Mouse (Mus musculus) heart, embryonic 15.5 days (tissue): ENCODE data around the gene Mier1. TPM values are rescaled to one million over a fixed set of nuclear protein-coding genes. Genes with fewer than 3 reads are reported as not detected.

ENCODE experiments used
- ATAC-seq: fragments of 200-750 bp; cut with Nextera tagmentation; replicated peaks from 2 replicates; pipeline ENCODE4 v1.8.0; 2017; ENCODE audit warnings: low read depth, moderate TSS enrichment; ENCODE audit not compliant: insufficient number of reproducible peaks, insufficient read depth, low FRiP score
- H3K27ac ChIP-seq: fragments of 300-500 bp; sonication (generic); 2 replicates; pipeline ENCODE4 v1.5.1; 2015; ENCODE audit warnings: mild to moderate bottlenecking, inconsistent platforms
- H3K27me3 ChIP-seq: fragments of 300-500 bp; sonication (generic); 2 replicates; pipeline ENCODE4 v1.6.1; 2015; ENCODE audit warnings: inconsistent platforms
- H3K36me3 ChIP-seq: fragments of 300-500 bp; sonication (generic); 2 replicates; pipeline ENCODE4 v1.6.1; 2015; ENCODE audit warnings: mild to moderate bottlenecking, inconsistent platforms
- H3K4me1 ChIP-seq: fragments of 300-500 bp; sonication (generic); replicated peaks from 2 replicates; pipeline ENCODE4 v1.6.1; 2015; ENCODE audit warnings: inconsistent platforms
- H3K4me2 ChIP-seq: fragments of 300-500 bp; sonication (generic); 2 replicates; pipeline ENCODE4 v1.6.1; 2015; ENCODE audit warnings: inconsistent platforms, mild to moderate bottlenecking, moderate library complexity
- H3K4me3 ChIP-seq: fragments of 300-500 bp; sonication (generic); 2 replicates; pipeline ENCODE4 v1.5.1; 2015; ENCODE audit warnings: mild to moderate bottlenecking, inconsistent platforms
- H3K9ac ChIP-seq: fragments of 300-500 bp; sonication (generic); 2 replicates; pipeline ENCODE4 v1.6.1; 2015; ENCODE audit warnings: mild to moderate bottlenecking, inconsistent platforms
- H3K9me3 ChIP-seq: fragments of 300-500 bp; sonication (generic); replicated peaks from 2 replicates; pipeline ENCODE4 v1.6.1; 2016; ENCODE audit warnings: inconsistent platforms
- WGBS: fragments of 180-500 bp; shearing (Covaris S2); methylation state at CpG from one replicate; pipeline ENCODE4 v1.1.7; 2015; ENCODE audit warnings: mixed read lengths; 5-methylcytosine and 5-hydroxymethylcytosine counted together
- polyA plus RNA-seq: library from polyadenylated mRNA; unstranded; fragments of >200 nt; fragmentation: Nextera tagmentation; extraction: Ambion mirVana; gene quantifications from 2 replicates; pipeline ENCODE4 v1.2.1, GENCODE M21; 2015

Mier1 gene
- polyA plus RNA-seq, 1 experiment from 2014 or later: 29.2 TPM

DNA sequence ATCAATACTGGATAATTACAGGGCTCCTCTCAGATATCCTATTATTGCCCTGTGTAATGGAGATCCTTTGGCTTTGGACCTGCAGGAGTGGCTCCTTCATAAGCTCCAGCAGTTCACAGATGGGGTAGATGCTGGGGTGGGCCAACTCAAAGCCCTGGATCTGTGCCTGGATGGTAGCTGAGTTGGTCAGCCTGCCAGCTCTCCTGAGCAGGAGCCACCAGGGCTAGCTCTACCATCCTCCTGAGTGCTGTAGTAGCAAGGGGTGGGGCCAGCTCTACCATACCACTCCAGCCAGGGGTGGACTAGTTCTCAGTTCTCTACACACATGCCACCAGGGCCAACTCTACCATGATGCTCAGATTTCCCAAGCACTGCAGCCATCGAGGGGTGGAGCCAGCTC, 85.9 kb downstream of the Mier1 start:
- Histone ChIP-seq H3K27me3 (no peaks in the 10 kb centered on the region), H3K9ac (no peak overlapping the region), H3K9me3 (no peaks in the 10 kb centered on the region), H3K4me1 (0 out of 2 replicates have a peak, but pooled peaks cover 2% of the 10 kb centered on the region), H3K4me3 (no peak overlapping the region), H3K36me3 (peaks cover 17% of the 10 kb centered on the region), H3K4me2 (no peak overlapping the region), H3K27ac (no peak overlapping the region)
- WGBS: 84% methylated on average over 1 of the region's 1 CpGs
- no peak for ATAC-seq

DNA sequence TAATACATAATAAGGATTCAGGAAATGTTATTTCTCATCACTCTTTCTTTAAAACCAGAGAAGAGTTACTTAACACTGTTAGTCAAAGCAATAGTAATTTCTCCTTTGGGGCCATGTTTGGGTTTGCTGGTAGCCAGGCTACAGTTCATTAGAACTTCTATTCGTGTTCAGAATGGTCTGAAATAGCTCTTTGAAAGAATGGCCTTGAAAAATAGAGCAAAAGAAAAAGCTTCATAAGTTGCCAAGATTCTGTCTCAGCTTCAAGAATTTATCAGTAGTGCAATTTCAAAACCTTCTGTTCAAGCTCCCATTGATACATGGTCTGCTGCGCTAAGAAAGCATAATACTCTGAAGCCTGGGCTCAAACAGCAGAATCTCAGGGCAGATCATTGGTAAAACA, 89.5 kb downstream of the Mier1 start:
- H3K4me1 ChIP-seq: 0 out of 2 replicates have a peak, but pooled peaks cover 2% of the 10 kb centered on the region
- no peak overlapping the region for H3K4me2 ChIP-seq
- no peak overlapping the region for H3K9ac ChIP-seq
- no peaks in the 10 kb centered on the region for H3K27me3 ChIP-seq
- no peak for ATAC-seq
- H3K36me3 ChIP-seq: peaks cover 26% of the 10 kb centered on the region
- 73% methylated on average over 2 of the region's 2 CpGs for WGBS
- H3K9me3 ChIP-seq: no peaks in the 10 kb centered on the region
- no peak overlapping the region for H3K27ac ChIP-seq
- H3K4me3 ChIP-seq: no peak overlapping the region

DNA sequence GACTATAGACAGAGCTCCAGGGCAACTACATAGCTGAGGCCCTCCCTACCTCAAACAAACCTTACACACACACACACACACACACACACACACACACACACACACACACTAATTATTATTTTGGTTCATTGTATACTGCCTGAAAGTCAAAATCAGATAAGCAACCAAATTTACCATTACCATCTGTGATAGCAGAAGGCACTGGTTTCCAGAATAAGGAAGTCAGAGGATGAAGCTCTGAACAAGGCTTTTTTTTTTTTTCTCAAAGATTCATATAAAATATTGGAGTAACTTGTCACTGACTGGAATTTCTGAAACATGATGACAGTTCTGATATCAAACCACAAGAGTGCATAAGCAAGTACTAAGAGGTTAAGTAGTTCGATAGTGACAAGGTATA, 94.4 kb downstream of the Mier1 start:
- Histone ChIP-seq H3K27me3 (no peaks in the 10 kb centered on the region), H3K27ac (no peak overlapping the region), H3K4me2 (no peak overlapping the region), H3K9me3 (no peaks in the 10 kb centered on the region), H3K9ac (no peak overlapping the region), H3K4me1 (no peaks in the 10 kb centered on the region; the same call in 1 of the 2 replicates), H3K4me3 (no peak overlapping the region), H3K36me3 (peaks cover 28% of the 10 kb centered on the region)
- 86% methylated on average over 1 of the region's 1 CpGs for WGBS
- ATAC-seq: no peak

DNA sequence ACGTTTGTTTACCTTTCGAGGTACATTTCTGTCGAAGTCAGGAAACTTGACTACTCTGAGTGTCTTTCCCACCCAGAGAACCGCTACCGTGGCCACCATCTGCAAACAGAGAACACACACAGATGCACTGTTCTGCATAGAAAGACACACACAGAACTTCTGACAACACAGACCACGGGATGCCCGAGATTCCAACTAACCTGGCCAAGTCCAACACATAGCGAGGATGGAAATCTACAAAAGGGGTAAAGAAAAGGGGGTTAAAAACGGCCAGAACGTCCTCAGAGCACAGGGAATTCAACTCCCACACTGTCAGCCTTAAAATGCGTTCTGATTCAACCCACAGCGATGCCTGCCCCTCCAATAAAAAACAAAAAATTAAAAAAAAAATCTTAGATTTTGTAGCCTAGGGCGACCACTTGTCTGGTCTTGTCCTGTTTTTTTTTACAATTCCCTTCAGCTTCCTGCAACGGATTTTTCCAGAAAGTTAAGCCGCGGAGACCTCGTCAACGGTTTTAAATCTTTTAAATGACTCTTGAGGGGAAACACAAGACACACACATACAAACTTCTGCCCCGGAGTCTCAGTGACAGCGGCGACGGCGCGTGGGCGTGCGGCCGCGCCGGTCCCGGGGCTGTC, 99.8 kb downstream of the Mier1 start:
- peaks cover 4% of the 10 kb centered on the region; the same call in 1 of the 2 replicates for H3K4me1 ChIP-seq
- ATAC-seq: no peak

DNA sequence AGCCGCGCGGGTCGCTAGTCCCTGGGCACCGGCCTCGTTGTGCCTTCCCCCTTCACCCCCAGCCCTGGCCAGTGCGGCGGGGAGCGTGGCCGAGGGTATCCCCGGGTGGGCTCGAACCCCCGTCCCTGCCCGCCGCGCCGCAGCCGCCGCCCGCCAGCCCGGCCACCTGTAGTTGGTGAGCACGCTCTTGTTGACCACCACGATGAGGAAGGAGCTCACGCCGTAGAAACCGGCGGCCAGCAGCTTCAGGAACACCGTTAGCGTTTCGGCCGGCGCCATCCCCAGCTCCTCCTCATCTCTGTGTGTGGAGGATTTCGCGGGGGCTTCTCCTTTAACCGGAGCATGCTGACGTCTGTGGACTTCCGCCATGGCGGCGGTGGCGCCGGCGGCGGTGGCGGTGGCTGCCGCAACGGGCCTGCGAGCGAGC, 100.3 kb downstream of the Mier1 start:
- ATAC-seq: peak; percentile 60
- Histone ChIP-seq H3K4me3 (peak overlapping the region; percentile 95), H3K27ac (peak overlapping the region; percentile 98), H3K4me1 (peaks cover 4% of the 10 kb centered on the region; the same call in 1 of the 2 replicates), H3K27me3 (no peaks in the 10 kb centered on the region), H3K36me3 (peaks cover 7% of the 10 kb centered on the region; the same call in 1 of the 2 replicates), H3K4me2 (peak overlapping the region; percentile 74), H3K9ac (peak overlapping the region; percentile 100), H3K9me3 (no peaks in the 10 kb centered on the region)
- WGBS: under 1% methylated on average over 34 of the region's 48 CpGs

More for the DNA sequence above, 99.8 kb downstream of the Mier1 start:
- no peaks in the 10 kb centered on the region for H3K27me3 ChIP-seq
- H3K9ac ChIP-seq: peak overlapping the region; percentile 100
- peaks cover 7% of the 10 kb centered on the region; the same call in 1 of the 2 replicates for H3K36me3 ChIP-seq
- peak overlapping the region; percentile 95 for H3K4me3 ChIP-seq
- peak overlapping the region; percentile 98 for H3K27ac ChIP-seq
- H3K9me3 ChIP-seq: no peaks in the 10 kb centered on the region
- 4% methylated on average over 30 of the region's 30 CpGs for WGBS
- peak overlapping the region; percentile 74 for H3K4me2 ChIP-seq

Other genes with a start within 250 kb of the Mier1 start
- 1.1 TPM in 1 of 2 replicates, not detected in the other for gene Tctex1d1, start 135.8 kb upstream of the Mier1 start, polyA plus RNA-seq
- gene Insl5, start 87.5 kb upstream of the Mier1 start, polyA plus RNA-seq: 1.1 TPM in 1 of 2 replicates, not detected in the other
- gene Wdr78, start 165 bp downstream of the Mier1 start, polyA plus RNA-seq: 1.2 and 2.2 TPM in 2 replicates
- 5.4 and 7.5 TPM in 2 replicates for gene Slc35d1, start 100.8 kb downstream of the Mier1 start, polyA plus RNA-seq
- not detected in 2 replicates for gene 4921539E11Rik, start 176.5 kb downstream of the Mier1 start, polyA plus RNA-seq
- 20.8 and 25.4 TPM in 2 replicates for gene Oma1, start 199.4 kb downstream of the Mier1 start, polyA plus RNA-seq